ENCODE assay signal across 8 mouse cellular contexts in the genomic region with DNA sequence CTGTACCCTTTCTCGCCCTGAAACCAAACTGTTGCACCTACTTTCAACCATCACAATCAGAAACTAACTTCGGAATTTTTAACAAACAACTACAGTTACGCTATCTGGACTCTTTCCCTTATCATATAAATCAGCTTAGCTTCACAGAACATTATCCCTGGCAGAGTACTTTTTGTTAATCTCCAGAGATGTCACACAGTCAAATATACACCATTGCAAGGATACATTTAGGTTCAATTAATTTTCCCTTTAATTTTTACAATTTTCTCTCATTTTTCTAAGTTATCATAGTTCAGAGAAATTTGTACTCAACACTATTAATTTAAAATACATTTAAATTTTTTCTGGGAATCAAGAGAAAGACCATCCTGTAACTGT. TPM values are rescaled to one million over a fixed set of nuclear protein-coding genes. Genes with fewer than 3 reads are reported as not detected.
DNase-seq lines count a peak whose midpoint lies in the region; ATAC-seq lines count a peak whose summit lies in the region.

No protein-coding gene starts in this region.

- DNase-seq in heart, postnatal 14 days = no peak
- DNase-seq in embryonic facial prominence, embryonic 11.5 days (ENCODE audit: low spot score) = no peak
- DNase-seq in urinary bladder, postnatal 4 days (ENCODE audit: low spot score in 2 of 2) = no peak
- no peak for DNase-seq in T-cell, adult 2 months (ENCODE audit: low spot score)
- DNase-seq in cerebellum, postnatal 25 days = no peak

- no peaks in the 10 kb centered on the region for H3K9me3 ChIP-seq in heart, embryonic 15.5 days (replicated peaks)
- no peaks in the 10 kb centered on the region for H3K9me3 ChIP-seq in embryonic facial prominence, embryonic 11.5 days (replicated peaks; ENCODE audit: control insufficient read depth, low read length)
- H3K9me3 ChIP-seq in intestine, embryonic 15.5 days = no peaks in the 10 kb centered on the region
- H3K9me3 ChIP-seq in midbrain, embryonic 15.5 days = no peaks in the 10 kb centered on the region

- no peak overlapping the region for H3K27ac ChIP-seq in heart, embryonic 15.5 days
- no peak overlapping the region for H3K27ac ChIP-seq in embryonic facial prominence, embryonic 11.5 days (replicated peaks; ENCODE audit: low read depth, low read length)
- H3K27ac ChIP-seq in intestine, embryonic 15.5 days = no peak overlapping the region
- H3K27ac ChIP-seq in midbrain, embryonic 15.5 days = no peak overlapping the region

- peaks cover 13% of the 10 kb centered on the region for H3K4me1 ChIP-seq in heart, embryonic 15.5 days (replicated peaks)
- no peaks in the 10 kb centered on the region for H3K4me1 ChIP-seq in embryonic facial prominence, embryonic 11.5 days (ENCODE audit: control insufficient read depth, insufficient read depth, low read length)
- peaks cover 7% of the 10 kb centered on the region; the same call in 1 of the 2 replicates for H3K4me1 ChIP-seq in intestine, embryonic 15.5 days (replicated peaks)
- H3K4me1 ChIP-seq in midbrain, embryonic 15.5 days = peaks cover 14% of the 10 kb centered on the region

- H3K27me3 ChIP-seq in heart, embryonic 15.5 days = peaks cover 10% of the 10 kb centered on the region
- H3K27me3 ChIP-seq in embryonic facial prominence, embryonic 11.5 days (ENCODE audit: control insufficient read depth, insufficient read depth, low read length) = no peaks in the 10 kb centered on the region; the same call in 1 of the 2 replicates
- H3K27me3 ChIP-seq in intestine, embryonic 15.5 days (replicated peaks) = peaks cover 9% of the 10 kb centered on the region; the same call in 1 of the 2 replicates
- no peaks in the 10 kb centered on the region for H3K27me3 ChIP-seq in midbrain, embryonic 15.5 days (replicated peaks)

- H3K4me3 ChIP-seq in heart, embryonic 15.5 days = peak overlapping the region; percentile 85
- H3K4me3 ChIP-seq in embryonic facial prominence, embryonic 11.5 days (ENCODE audit: low read depth, low read length) = peak overlapping the region; percentile 96
- peak overlapping the region; percentile 72; the same call in 1 of the 2 replicates for H3K4me3 ChIP-seq in intestine, embryonic 15.5 days (replicated peaks)
- peak overlapping the region; percentile 91 for H3K4me3 ChIP-seq in midbrain, embryonic 15.5 days

- no peaks in the 10 kb centered on the region for H3K36me3 ChIP-seq in heart, embryonic 15.5 days
- H3K36me3 ChIP-seq in embryonic facial prominence, embryonic 11.5 days (replicated peaks; ENCODE audit: control insufficient read depth, insufficient read depth, low read depth, low read length) = no peaks in the 10 kb centered on the region
- no peaks in the 10 kb centered on the region for H3K36me3 ChIP-seq in intestine, embryonic 15.5 days
- no peaks in the 10 kb centered on the region for H3K36me3 ChIP-seq in midbrain, embryonic 15.5 days (replicated peaks)

- ATAC-seq in heart, embryonic 15.5 days (replicated peaks; ENCODE audit: insufficient number of reproducible peaks, insufficient read depth, low FRiP score, low read depth) = no peak
- ATAC-seq in embryonic facial prominence, embryonic 11.5 days (replicated peaks; ENCODE audit: insufficient number of reproducible peaks, low FRiP score, low TSS enrichment, low read depth) = peak; percentile 29; the same call in 1 of the 2 replicates
- ATAC-seq in intestine, embryonic 15.5 days = peak; percentile 60
- ATAC-seq in midbrain, embryonic 15.5 days (replicated peaks) = peak; percentile 65

- WGBS in heart, embryonic 15.5 days = 3% methylated on average over 3 of the region's 3 CpGs
- WGBS in embryonic facial prominence, embryonic 11.5 days = 0% methylated on average over 3 of the region's 3 CpGs
- under 1% methylated on average over 3 of the region's 3 CpGs for whole genome bisulfite sequencing in intestine, embryonic 15.5 days
- WGBS in midbrain, embryonic 15.5 days = 1% methylated on average over 3 of the region's 3 CpGs

- peak overlapping the region; percentile 64; the same call in 1 of the 2 replicates for H3K4me2 ChIP-seq in heart, embryonic 15.5 days
- no peak overlapping the region for H3K4me2 ChIP-seq in embryonic facial prominence, embryonic 11.5 days (ENCODE audit: low read depth, low read length)
- 0 out of 2 replicates have a peak overlapping the region, but pooled peaks have one; percentile 4 for H3K4me2 ChIP-seq in intestine, embryonic 15.5 days (replicated peaks)
- H3K4me2 ChIP-seq in midbrain, embryonic 15.5 days = peak overlapping the region; percentile 83

- no peak overlapping the region; the same call in 1 of the 2 replicates for H3K9ac ChIP-seq in heart, embryonic 15.5 days
- H3K9ac ChIP-seq in embryonic facial prominence, embryonic 11.5 days (replicated peaks; ENCODE audit: low read length) = peak overlapping the region; percentile 94; the same call in 1 of the 2 replicates
- H3K9ac ChIP-seq in intestine, embryonic 15.5 days = no peak overlapping the region
- no peak overlapping the region for H3K9ac ChIP-seq in midbrain, embryonic 15.5 days

- intact Hi-C loops in heart, postnatal 14 days (cut with DNase I) = loop anchor here (2.0 kb wide), 1 partner anchor 20 kb away; no protein-coding TSS in a partner anchor

RNA-seq across cellular contexts. Expression of gene Hsd17b12, which starts 21.3 kb away (rescaled TPM):
- 58.7 and 70.3 TPM in 2 replicates for polyA plus RNA-seq in heart, embryonic 15.5 days (2015; fragmentation: Nextera tagmentation; extraction: Ambion mirVana)
- 10 to 100 TPM; 21.0 to 21.1 TPM for total RNA-seq in heart, postnatal 14 days (2021)
- polyA plus RNA-seq in embryonic facial prominence, embryonic 11.5 days (2014; fragmentation: Nextera tagmentation; extraction: Ambion mirVana) = 126 and 128 TPM in 2 replicates
- 157 and 159 TPM in 2 replicates for polyA plus RNA-seq in intestine, embryonic 15.5 days (2015; fragmentation: Nextera tagmentation; extraction: Ambion mirVana)
- polyA plus RNA-seq in midbrain, embryonic 15.5 days (2015; fragmentation: Nextera tagmentation; extraction: Ambion mirVana) = 132 and 135 TPM in 2 replicates
